Mouse (Mus musculus) kidney, embryonic 14.5 days (tissue): ENCODE data around the gene Cyp4f15. TPM values are rescaled to one million over a fixed set of nuclear protein-coding genes. Genes with fewer than 3 reads are reported as not detected.
"Not testable (repeated sequence)": the region's sequence is repeated elsewhere in the genome, so short reads cannot be mapped to it uniquely, and the experiment has no call there.

ENCODE experiments used
- ATAC-seq: fragments of 200-750 bp; cut with Nextera tagmentation; 2 replicates; pipeline ENCODE4 v1.8.0; 2017; ENCODE audit warnings: moderate number of reproducible peaks, mild to moderate bottlenecking, moderate TSS enrichment, moderate library complexity; ENCODE audit not compliant: low FRiP score, low TSS enrichment
- H3K27ac ChIP-seq: fragments of 300-500 bp; sonication (generic); 2 replicates; pipeline ENCODE4 v1.5.1; 2014; ENCODE audit warnings: low read depth, mild to moderate bottlenecking, low read length, moderate library complexity, mixed read lengths
- H3K27me3 ChIP-seq: fragments of 300-500 bp; sonication (generic); 2 replicates; pipeline ENCODE4 v1.6.1; 2014; ENCODE audit warnings: mild to moderate bottlenecking, low read length; ENCODE audit not compliant: control insufficient read depth, insufficient read depth
- H3K36me3 ChIP-seq: fragments of 300-500 bp; sonication (generic); 2 replicates; pipeline ENCODE4 v1.6.1; 2014; ENCODE audit warnings: low read length, mixed read lengths; ENCODE audit not compliant: control insufficient read depth, insufficient read depth
- H3K4me1 ChIP-seq: fragments of 300-500 bp; sonication (generic); 2 replicates; pipeline ENCODE4 v1.6.1; 2014; ENCODE audit warnings: low read length, mixed read lengths; ENCODE audit not compliant: control insufficient read depth, insufficient read depth
- H3K4me2 ChIP-seq: fragments of 300-500 bp; sonication (generic); replicated peaks from 2 replicates; pipeline ENCODE4 v1.6.1; 2014; ENCODE audit warnings: low read depth, mild to moderate bottlenecking, low read length
- H3K4me3 ChIP-seq: fragments of 300-500 bp; sonication (generic); 2 replicates; pipeline ENCODE4 v1.5.1; 2014; ENCODE audit warnings: mild to moderate bottlenecking, low read length
- H3K9ac ChIP-seq: fragments of 300-500 bp; sonication (generic); 2 replicates; pipeline ENCODE4 v1.6.1; 2014; ENCODE audit warnings: low read depth, mild to moderate bottlenecking, low read length, moderate library complexity
- H3K9me3 ChIP-seq: fragments of 300-500 bp; sonication (generic); 2 replicates; pipeline ENCODE4 v1.6.1; 2016; ENCODE audit warnings: low read length; ENCODE audit not compliant: control insufficient read depth
- WGBS: fragments of 180-500 bp; shearing (Covaris S2); extraction: QIAGEN DNeasy Blood & Tissue Kit; methylation state at CpG from one replicate; pipeline ENCODE4 v1.1.7; 2014; 5-methylcytosine and 5-hydroxymethylcytosine counted together
- polyA plus RNA-seq: library from polyadenylated mRNA; unstranded; fragments of >200 nt; fragmentation: Nextera tagmentation; extraction: Ambion mirVana; gene quantifications from 2 replicates; pipeline ENCODE4 v1.2.1, GENCODE M21; 2014

Cyp4f15 gene
- polyA plus RNA-seq, 1 experiment from 2014 or later, result not detected

DNA sequence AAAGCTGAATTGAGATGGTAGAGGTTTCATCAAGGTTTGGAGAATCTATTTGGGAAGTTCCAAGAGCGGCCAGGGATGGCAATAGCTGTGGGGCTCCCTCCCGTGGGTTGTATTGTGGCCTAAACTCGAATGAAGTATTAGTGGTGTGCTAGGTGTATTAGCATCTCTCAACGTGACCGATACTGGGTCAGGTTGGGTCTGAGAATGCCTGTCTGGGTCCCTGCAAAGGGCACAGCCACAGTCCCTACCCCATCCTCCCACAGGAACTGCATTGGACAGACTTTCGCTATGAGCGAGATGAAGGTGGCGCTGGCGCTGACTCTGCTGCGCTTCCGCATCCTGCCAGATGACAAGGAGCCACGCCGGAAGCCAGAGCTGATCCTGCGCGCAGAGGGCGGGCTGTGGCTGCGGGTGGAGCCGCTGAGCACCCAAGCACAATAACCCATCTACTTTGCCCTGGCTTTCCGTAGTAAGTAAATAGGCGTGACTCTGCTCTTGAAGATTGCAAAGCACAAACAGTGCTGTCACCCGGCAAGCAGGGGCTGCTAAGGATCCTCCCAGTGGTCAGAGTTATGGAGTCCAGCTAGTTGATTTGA is 9.3 kb upstream of the Cyp4f15 start:
- no peaks in the 10 kb centered on the region for H3K27me3 ChIP-seq
- no peaks in the 10 kb centered on the region for H3K9me3 ChIP-seq
- no peaks in the 10 kb centered on the region for H3K36me3 ChIP-seq
- no peak overlapping the region for H3K4me2 ChIP-seq
- WGBS, result 52% methylated on average over 21 of the region's 21 CpGs
- ATAC-seq, result no peak
- no peak overlapping the region for H3K27ac ChIP-seq
- H3K9ac ChIP-seq, result no peak overlapping the region
- H3K4me3 ChIP-seq, result no peak overlapping the region
- no peaks in the 10 kb centered on the region for H3K4me1 ChIP-seq

DNA sequence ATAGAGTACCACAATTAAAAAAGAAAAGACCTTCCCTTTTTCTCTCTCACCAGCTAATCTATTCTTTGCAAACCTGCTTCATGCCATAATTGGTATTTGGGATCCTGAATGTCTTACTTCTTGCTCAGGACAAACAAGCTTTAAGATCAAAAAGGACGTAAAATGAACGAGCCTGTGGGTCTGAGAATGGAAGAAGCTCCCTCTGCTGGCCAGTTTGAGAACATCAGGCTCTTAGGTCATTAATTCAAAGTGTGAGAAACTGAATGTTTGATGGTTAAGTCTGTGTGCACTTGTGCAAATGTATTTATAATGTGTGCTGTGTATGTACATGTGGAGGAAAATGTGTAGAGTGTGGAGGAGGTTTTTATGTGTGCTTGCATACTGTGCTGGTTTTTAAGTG is 5.0 kb upstream of the Cyp4f15 start:
- 29% methylated on average over 2 of the region's 2 CpGs for WGBS
- Histone ChIP-seq H3K9ac (no peak overlapping the region), H3K4me2 (no peak overlapping the region), H3K27me3 (no peaks in the 10 kb centered on the region), H3K36me3 (no peaks in the 10 kb centered on the region), H3K27ac (no peak overlapping the region), H3K4me3 (no peak overlapping the region), H3K9me3 (no peaks in the 10 kb centered on the region), H3K4me1 (no peaks in the 10 kb centered on the region)
- ATAC-seq, result no peak

DNA sequence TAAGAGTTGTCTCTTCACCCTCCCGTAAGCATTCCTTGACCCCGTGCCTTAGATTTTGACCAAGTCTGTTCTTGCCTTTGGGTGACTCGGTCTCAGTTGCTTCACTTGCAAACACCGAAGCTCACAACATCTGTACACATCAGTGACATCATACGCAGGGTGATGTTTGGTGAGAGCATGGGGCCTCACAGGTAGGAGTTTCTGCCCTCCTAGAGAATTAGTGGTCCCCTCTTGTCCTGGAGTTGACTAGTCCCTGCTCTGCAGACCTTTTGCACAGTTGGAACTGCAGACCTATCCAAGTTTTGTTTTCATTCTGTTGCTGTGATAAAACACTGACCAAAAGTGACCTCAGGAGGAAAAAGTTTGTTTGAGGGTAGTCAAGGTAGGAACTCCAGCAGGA is 1.3 kb downstream of the Cyp4f15 start:
- WGBS, result 90% methylated on average over 5 of the region's 5 CpGs

DNA sequence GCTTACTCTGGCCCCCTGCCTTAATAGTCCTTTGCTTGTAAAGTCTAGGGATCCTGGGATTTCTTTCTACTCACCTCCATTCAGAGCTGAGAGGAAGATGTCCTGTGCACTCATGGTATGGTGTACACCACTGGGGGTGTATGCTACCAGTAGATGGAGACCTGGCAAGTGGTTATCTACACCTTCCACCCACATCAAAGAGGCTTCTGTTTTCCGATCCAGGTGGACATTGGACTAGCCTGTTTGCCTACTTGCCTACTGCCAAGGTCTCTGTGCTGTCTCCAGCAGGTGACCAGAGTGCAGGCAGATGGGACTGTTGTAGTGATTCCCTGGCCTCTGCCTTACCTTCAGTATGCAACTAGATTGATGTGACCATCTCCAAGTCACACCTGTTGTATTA is 5.5 kb downstream of the Cyp4f15 start:
- no peaks in the 10 kb centered on the region for H3K27me3 ChIP-seq
- 90% methylated on average over 1 of the region's 1 CpGs for WGBS
- H3K36me3 ChIP-seq, result no peaks in the 10 kb centered on the region

More for the DNA sequence above, 1.3 kb downstream of the Cyp4f15 start:
- no peak overlapping the region for H3K9ac ChIP-seq
- no peaks in the 10 kb centered on the region for H3K9me3 ChIP-seq
- H3K4me1 ChIP-seq, result no peaks in the 10 kb centered on the region
- H3K36me3 ChIP-seq, result no peaks in the 10 kb centered on the region
- no peak for ATAC-seq
- H3K27ac ChIP-seq, result no peak overlapping the region
- H3K4me3 ChIP-seq, result no peak overlapping the region
- H3K27me3 ChIP-seq, result no peaks in the 10 kb centered on the region
- no peak overlapping the region for H3K4me2 ChIP-seq

DNA sequence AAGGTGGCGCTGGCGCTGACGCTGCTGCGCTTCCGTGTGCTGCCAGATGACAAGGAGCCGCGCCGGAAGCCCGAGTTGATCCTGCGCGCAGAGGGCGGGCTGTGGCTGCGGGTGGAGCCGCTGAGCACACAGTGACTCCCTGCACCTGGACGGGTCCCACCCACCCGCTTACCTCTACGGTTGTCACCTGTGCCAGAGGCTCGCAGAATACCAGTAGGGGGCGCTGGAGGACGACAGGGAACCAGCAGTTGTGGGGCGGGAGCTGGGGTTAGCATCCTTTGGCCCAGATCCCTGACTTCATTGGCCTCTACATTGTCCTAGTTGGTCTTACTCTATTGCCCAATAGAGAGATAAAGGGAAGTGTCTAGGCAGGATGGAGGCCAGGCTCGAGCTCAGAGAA is 17.4 kb downstream of the Cyp4f15 start:
- Histone ChIP-seq H3K9ac (no peak overlapping the region), H3K4me3 (no peak overlapping the region), H3K4me1 (no peaks in the 10 kb centered on the region), H3K27ac (no peak overlapping the region), H3K27me3 (no peaks in the 10 kb centered on the region), H3K36me3 (no peaks in the 10 kb centered on the region), H3K9me3 (peaks cover 9% of the 10 kb centered on the region), H3K4me2 (no peak overlapping the region)
- no peak for ATAC-seq
- 52% methylated on average over 22 of the region's 22 CpGs for WGBS

More for the DNA sequence above, 5.5 kb downstream of the Cyp4f15 start:
- no peak overlapping the region for H3K27ac ChIP-seq
- no peak overlapping the region for H3K9ac ChIP-seq
- no peak overlapping the region for H3K4me3 ChIP-seq
- H3K9me3 ChIP-seq, result no peaks in the 10 kb centered on the region
- H3K4me2 ChIP-seq, result no peak overlapping the region
- H3K4me1 ChIP-seq, result no peaks in the 10 kb centered on the region
- no peak for ATAC-seq

- H3K4me2 ChIP-seq, H3K4me1 ChIP-seq, H3K4me3 ChIP-seq, H3K27ac ChIP-seq, ATAC-seq, H3K27me3 ChIP-seq, H3K9me3 ChIP-seq, H3K9ac ChIP-seq, H3K36me3 ChIP-seq: not testable (repeated sequence)
Measured at GRCm38 (mm10) chr17:32710541-32710940, 25.1 kb downstream of the Cyp4f15 start.

GRCm38 (mm10) chr17:32722151-32722550 is 36.7 kb downstream of the Cyp4f15 start:
- ATAC-seq, H3K9me3 ChIP-seq, H3K9ac ChIP-seq, H3K4me1 ChIP-seq, H3K27me3 ChIP-seq, H3K4me3 ChIP-seq, H3K27ac ChIP-seq, H3K4me2 ChIP-seq, H3K36me3 ChIP-seq: not testable (repeated sequence)
- 79% methylated on average over 1 of the region's 1 CpGs for WGBS

DNA sequence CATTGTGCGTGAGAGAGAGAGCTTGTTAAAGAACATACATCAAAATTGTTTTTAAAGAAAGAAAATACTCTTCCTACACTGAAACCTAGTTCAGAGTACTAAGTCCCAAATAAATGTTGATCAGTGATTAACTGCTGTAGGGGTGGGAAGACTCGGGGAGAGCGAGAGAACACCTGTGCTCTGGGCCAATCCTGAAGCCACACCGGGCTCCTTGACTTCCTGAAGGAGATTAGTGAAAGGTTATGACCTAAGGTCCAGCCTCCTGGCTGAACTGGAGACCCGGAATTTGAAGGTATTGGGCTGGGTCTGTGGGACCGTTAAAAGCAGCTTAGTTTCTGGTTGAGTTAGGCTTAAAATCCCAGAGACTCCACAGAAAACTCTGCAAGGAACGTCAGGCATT is 37.3 kb downstream of the Cyp4f15 start:
- Histone ChIP-seq H3K4me2 (no peak overlapping the region), H3K9ac (no peak overlapping the region), H3K9me3 (peaks cover 3% of the 10 kb centered on the region; the same call in 1 of the 2 replicates), H3K36me3 (no peaks in the 10 kb centered on the region), H3K27ac (no peak overlapping the region), H3K27me3 (no peaks in the 10 kb centered on the region), H3K4me3 (no peak overlapping the region), H3K4me1 (no peaks in the 10 kb centered on the region)
- WGBS, result 85% methylated on average over 7 of the region's 7 CpGs
- no peak for ATAC-seq

- ATAC-seq, result not testable (repeated sequence)
Measured at GRCm38 (mm10) chr17:32726360-32726759, 40.9 kb downstream of the Cyp4f15 start.

More at GRCm38 (mm10) chr17:32726360-32726759, 40.9 kb downstream of the Cyp4f15 start:
- H3K4me1 ChIP-seq, H3K36me3 ChIP-seq, H3K27me3 ChIP-seq, H3K4me3 ChIP-seq, H3K9ac ChIP-seq, H3K27ac ChIP-seq, H3K9me3 ChIP-seq, H3K4me2 ChIP-seq: not testable (repeated sequence)
